Mouse (Mus musculus) neural tube, embryonic 11.5 days (tissue): ENCODE data around the gene Celf5. TPM values are rescaled to one million over a fixed set of nuclear protein-coding genes. Genes with fewer than 3 reads are reported as not detected.

Source experiments
- ATAC-seq: fragments of 200-750 bp; cut with Nextera tagmentation; 2 replicates; pipeline ENCODE4 v1.8.0; 2017; ENCODE audit warnings: moderate number of reproducible peaks, mild to moderate bottlenecking, moderate TSS enrichment, moderate library complexity; ENCODE audit not compliant: insufficient read depth, low FRiP score, low TSS enrichment
- DNase-seq: peaks from one replicate; pipeline ENCODE4 v3.0.0-alpha.2; 2015; ENCODE audit warnings: low spot score
- H3K27ac ChIP-seq: fragments of 300-500 bp; sonication (generic); 2 replicates; pipeline ENCODE4 v1.5.1; 2014; ENCODE audit warnings: low read depth, mild to moderate bottlenecking, low read length
- H3K27me3 ChIP-seq: fragments of 300-500 bp; sonication (generic); 2 replicates; pipeline ENCODE4 v1.6.1; 2014; ENCODE audit warnings: mild to moderate bottlenecking, low read length, mixed read lengths; ENCODE audit not compliant: control insufficient read depth, insufficient read depth
- H3K36me3 ChIP-seq: fragments of 300-500 bp; sonication (generic); 2 replicates; pipeline ENCODE4 v1.6.1; 2014; ENCODE audit warnings: mild to moderate bottlenecking, low read length, moderate library complexity, mixed read lengths; ENCODE audit not compliant: control insufficient read depth, insufficient read depth
- H3K4me1 ChIP-seq: fragments of 300-500 bp; sonication (generic); 2 replicates; pipeline ENCODE4 v1.6.1; 2014; ENCODE audit warnings: low read length, mixed read lengths; ENCODE audit not compliant: control insufficient read depth, insufficient read depth
- H3K4me2 ChIP-seq: fragments of 300-500 bp; sonication (generic); 2 replicates; pipeline ENCODE4 v1.6.1; 2014; ENCODE audit warnings: low read depth, mild to moderate bottlenecking, moderate library complexity
- H3K4me3 ChIP-seq: fragments of 300-500 bp; sonication (generic); 2 replicates; pipeline ENCODE4 v1.5.1; 2014; ENCODE audit warnings: low read depth, low read length
- H3K9ac ChIP-seq: fragments of 300-500 bp; sonication (generic); 2 replicates; pipeline ENCODE4 v1.6.1; 2014; ENCODE audit warnings: mild to moderate bottlenecking, low read length
- H3K9me3 ChIP-seq: fragments of 300-500 bp; sonication (generic); 2 replicates; pipeline ENCODE4 v1.6.1; 2016; ENCODE audit warnings: low read length; ENCODE audit not compliant: control insufficient read depth
- WGBS: fragments of 180-500 bp; shearing (Covaris S2); extraction: QIAGEN DNeasy Blood & Tissue Kit; methylation state at CpG from one replicate; pipeline ENCODE4 v1.1.7; 2014; 5-methylcytosine and 5-hydroxymethylcytosine counted together
- polyA plus RNA-seq: library from polyadenylated mRNA; unstranded; fragments of >200 nt; fragmentation: Nextera tagmentation; extraction: Ambion mirVana; gene quantifications from 2 replicates; pipeline ENCODE4 v1.2.1, GENCODE M21; 2014

Celf5 gene
- polyA plus RNA-seq, 1 experiment from 2014 or later, result 11.1 TPM

DNA sequence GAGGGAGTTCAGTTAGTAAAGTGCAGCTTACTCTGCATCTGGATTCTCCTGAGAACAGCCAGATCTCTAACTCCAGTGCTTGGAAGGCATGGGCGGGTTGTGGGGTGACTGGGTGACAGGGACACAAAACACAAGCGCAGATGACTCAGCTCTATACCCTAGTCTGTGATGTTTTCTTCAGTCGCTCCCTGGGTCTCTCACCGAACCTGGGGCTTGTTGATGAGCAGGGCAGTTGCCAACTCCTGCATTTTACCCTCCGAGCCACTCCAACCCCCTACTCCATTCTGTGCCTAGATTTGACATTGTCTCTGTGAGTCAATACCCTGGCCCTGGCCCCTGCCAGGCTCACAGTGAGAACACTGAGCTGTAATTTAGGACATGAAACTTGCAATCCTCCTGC, 19.4 kb upstream of the Celf5 start:
- H3K4me1 ChIP-seq, result no peaks in the 10 kb centered on the region
- no peak overlapping the region for H3K4me3 ChIP-seq
- WGBS, result 84% methylated on average over 5 of the region's 5 CpGs
- H3K27ac ChIP-seq, result no peak overlapping the region
- no peak for DNase-seq
- peaks cover 6% of the 10 kb centered on the region; the same call in 1 of the 2 replicates for H3K27me3 ChIP-seq
- H3K4me2 ChIP-seq, result no peak overlapping the region
- no peaks in the 10 kb centered on the region for H3K36me3 ChIP-seq
- no peak overlapping the region for H3K9ac ChIP-seq
- no peak for ATAC-seq
- no peaks in the 10 kb centered on the region for H3K9me3 ChIP-seq

DNA sequence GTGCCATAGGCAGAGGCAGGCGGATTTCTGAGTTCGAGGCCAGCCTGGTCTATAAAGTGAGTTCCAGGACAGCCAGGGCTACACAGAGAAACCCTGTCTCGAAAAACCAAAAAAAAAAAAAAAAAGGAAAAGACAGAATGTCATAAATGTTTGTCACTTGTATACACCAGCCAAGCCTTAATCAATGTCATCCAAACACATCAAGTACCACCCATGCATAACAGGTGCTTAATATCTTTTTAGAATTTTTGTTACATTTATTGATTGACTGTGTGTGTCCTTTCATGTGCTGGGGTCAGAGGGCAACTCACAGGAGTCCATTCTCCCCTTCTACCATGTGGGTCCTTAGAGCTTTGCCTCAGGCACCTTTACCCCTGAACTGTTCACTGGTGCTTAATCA, 17.5 kb upstream of the Celf5 start, which contains the start of gene S1pr4:
S1pr4 (minus strand) TSS at position 101 of the 400 bp plus-strand sequence.
- H3K36me3 ChIP-seq, result no peaks in the 10 kb centered on the region
- ATAC-seq (no peak), DNase-seq (no peak)
- H3K9me3 ChIP-seq, result no peaks in the 10 kb centered on the region
- no peak within 1 kb of the TSS for H3K4me2 ChIP-seq
- H3K27ac ChIP-seq, result no peak within 1 kb of the TSS
- H3K9ac ChIP-seq, result no peak within 1 kb of the TSS
- H3K4me3 ChIP-seq, result no peak within 1 kb of the TSS
- H3K27me3 ChIP-seq, result peaks cover 6% of the 10 kb centered on the region; the same call in 1 of the 2 replicates
- H3K4me1 ChIP-seq, result peaks cover 9% of the 10 kb centered on the region
- WGBS, result 88% methylated on average over 2 of the region's 3 CpGs

- Histone ChIP-seq H3K4me2 (no peak overlapping the region), H3K36me3 (no peaks in the 10 kb centered on the region), H3K4me3 (no peak overlapping the region), H3K9me3 (no peaks in the 10 kb centered on the region), H3K27me3 (peaks cover 6% of the 10 kb centered on the region; the same call in 1 of the 2 replicates), H3K4me1 (peaks cover 15% of the 10 kb centered on the region), H3K27ac (no peak overlapping the region), H3K9ac (no peak overlapping the region)
- ATAC-seq, result no peak
- 76% methylated on average over 23 of the region's 23 CpGs for WGBS
- no peak for DNase-seq
These were observed 16.9 kb upstream of the Celf5 start for GRCm38 (mm10) chr10:81499250-81499901.

DNA sequence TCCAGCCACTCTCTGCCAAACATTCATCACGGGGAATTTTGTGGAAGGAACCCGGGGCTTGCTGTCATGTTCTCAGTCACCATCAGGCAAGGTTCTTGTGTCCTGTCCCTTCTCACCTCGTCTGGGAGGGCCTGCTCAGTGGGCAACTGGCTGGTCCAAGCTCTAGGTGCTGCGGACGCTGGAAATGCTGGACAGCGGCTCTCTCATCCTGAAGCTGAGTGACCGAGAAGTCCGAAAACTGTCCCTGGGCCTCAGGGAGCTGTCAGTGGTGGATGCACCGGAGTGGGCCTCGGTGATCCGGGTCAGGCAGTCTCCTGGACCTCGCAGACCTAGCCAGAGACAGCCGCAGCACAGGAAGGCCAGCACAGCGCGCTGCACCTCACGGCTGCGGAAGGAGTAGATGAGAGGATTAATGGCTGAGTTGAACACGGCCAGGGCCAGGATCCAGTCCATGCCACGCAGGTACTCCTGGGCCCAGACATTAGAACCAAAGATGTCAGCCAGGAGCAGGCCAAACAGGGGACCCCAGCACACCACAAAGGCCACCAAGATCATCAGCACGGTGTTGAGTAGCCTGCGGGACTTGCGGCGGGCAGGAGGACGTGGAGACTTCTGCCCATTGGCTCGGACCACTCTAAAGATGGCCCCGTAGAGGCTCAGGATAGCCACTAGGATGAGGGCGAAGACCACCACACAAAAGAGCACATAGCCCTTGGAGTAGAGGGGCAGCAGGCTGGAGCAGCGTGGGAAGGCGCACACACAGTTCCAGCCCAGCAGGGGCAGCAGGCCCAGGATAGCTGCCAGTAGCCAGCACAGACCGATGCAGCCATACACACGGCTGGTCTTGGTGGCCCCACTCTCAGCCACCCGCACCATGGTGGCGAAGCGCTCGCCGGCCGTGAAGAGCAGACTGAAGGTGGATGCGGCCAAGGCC, 16.1 kb upstream of the Celf5 start:
- H3K9ac ChIP-seq, result no peak overlapping the region; the same call in 1 of the 2 replicates
- DNase-seq (no peak), ATAC-seq (no peak)
- no peak overlapping the region for H3K4me3 ChIP-seq
- no peak overlapping the region for H3K4me2 ChIP-seq
- H3K9me3 ChIP-seq, result no peaks in the 10 kb centered on the region
- no peaks in the 10 kb centered on the region for H3K36me3 ChIP-seq
- H3K27me3 ChIP-seq, result peaks cover 6% of the 10 kb centered on the region; the same call in 1 of the 2 replicates
- WGBS, result 85% methylated on average over 38 of the region's 38 CpGs
- no peak overlapping the region for H3K27ac ChIP-seq
- peaks cover 15% of the 10 kb centered on the region for H3K4me1 ChIP-seq

DNA sequence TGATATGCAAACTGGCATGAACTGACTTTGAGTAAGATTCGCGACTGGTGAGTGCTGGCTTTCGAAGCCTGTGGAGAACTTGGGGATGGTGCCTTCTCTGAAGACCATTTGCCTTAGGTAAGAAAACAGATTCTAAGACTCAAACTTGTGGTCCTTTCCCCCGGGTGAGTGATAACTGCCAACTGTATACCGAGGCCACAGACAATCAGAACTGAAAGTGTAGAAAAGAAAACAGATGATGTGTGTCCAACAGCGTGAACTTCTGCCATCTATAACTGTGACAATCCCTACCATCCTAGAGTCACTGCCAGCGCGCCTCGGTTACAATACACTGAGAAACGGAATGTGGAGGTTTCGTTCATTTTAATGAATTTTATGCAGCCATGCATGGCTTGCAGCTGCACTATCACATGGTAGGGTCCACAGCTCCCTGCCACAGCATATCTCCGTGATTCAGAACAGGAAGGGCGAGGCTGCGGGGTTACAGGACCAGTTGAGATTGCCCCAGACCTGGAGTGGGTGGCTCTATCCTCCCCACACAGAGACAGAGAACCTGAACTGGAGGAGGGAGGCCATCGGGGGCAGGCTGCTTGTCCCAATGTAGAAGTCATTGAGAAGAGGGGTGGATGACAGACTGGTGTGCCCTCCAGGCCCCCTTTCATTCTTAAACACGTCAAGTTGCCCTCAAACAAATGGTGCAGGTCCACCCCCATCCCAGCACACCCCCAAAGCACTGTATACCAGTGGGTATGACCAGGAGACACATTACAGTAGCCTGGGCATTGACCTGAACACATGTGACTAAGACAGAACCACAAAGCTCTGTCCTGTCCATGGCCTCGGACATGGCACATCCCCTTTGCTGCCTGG, 15.1 kb upstream of the Celf5 start:
- no peak overlapping the region for H3K9ac ChIP-seq
- ATAC-seq (no peak), DNase-seq (no peak)
- no peak overlapping the region for H3K27ac ChIP-seq
- H3K36me3 ChIP-seq, result peaks cover 2% of the 10 kb centered on the region; the same call in 1 of the 2 replicates
- peaks cover 15% of the 10 kb centered on the region for H3K4me1 ChIP-seq
- no peak overlapping the region for H3K4me3 ChIP-seq
- WGBS, result 87% methylated on average over 17 of the region's 17 CpGs
- H3K27me3 ChIP-seq, result no peaks in the 10 kb centered on the region
- H3K9me3 ChIP-seq, result no peaks in the 10 kb centered on the region
- no peak overlapping the region for H3K4me2 ChIP-seq

DNA sequence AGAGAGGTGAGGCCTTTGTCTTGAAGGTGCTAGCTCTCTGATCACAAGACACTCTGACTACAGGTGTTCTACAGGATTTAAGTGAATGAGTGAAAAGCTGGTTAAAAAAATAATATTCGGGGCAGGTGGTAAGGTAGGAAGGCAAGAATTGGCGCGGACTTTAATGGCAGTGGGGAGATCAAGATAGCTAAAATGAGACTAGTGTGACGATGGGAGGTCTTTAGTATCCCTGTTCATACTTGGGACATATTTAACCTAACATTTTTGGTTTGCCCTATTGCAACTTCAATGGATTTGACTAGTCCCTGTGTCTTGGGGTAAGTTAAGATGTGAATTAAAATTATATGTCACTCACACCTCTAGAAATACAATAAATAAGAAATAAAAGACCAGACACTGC, 14.5 kb upstream of the Celf5 start:
- H3K27me3 ChIP-seq, result no peaks in the 10 kb centered on the region
- peaks cover 5% of the 10 kb centered on the region for H3K36me3 ChIP-seq
- peak overlapping the region; percentile 38 for H3K4me2 ChIP-seq
- no peak overlapping the region for H3K27ac ChIP-seq
- H3K4me3 ChIP-seq, result peak overlapping the region; percentile 84
- no peak for DNase-seq
- H3K9ac ChIP-seq, result peak overlapping the region; percentile 43
- ATAC-seq, result no peak
- H3K9me3 ChIP-seq, result no peaks in the 10 kb centered on the region
- peaks cover 15% of the 10 kb centered on the region for H3K4me1 ChIP-seq
- WGBS, result 46% methylated on average over 4 of the region's 4 CpGs

DNA sequence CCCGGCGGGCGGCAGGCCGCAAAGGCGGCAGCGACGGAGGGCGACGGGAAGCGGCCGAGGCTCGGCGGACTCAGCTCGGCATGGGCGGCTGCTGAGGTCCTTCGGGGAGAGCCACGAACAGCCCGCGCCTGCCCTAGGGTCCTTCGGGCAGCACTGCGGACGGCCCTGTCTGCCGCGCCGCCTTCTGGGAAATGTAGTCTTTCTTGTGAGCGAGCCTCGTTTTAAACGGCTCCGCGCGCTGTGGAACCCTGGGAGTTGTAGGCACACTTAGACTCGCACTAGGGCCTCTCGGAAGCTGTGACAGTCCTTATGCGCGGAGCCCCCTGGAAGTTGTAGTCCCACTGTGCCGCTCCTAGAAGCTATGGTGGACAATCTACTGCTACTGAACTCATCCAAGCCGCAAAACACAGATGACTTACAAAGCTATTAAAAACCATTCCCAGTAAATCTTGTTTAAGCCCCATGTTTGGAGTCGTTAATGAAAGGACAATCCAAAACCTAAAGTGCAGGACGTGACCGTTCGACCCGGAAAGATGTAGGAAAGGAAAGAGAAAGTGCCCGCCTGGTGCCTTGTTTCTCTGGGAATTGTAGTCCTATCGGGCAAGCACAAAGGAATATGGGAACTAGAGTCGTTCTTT, 13.9 kb upstream of the Celf5 start, which contains the start of gene Ncln:
Ncln (minus strand) TSS at position 129 of the 638 bp plus-strand sequence.
- DNase-seq (peak; percentile 97), ATAC-seq (peak; percentile 93)
- Histone ChIP-seq H3K4me1 (peaks cover 15% of the 10 kb centered on the region), H3K27ac (peak within 1 kb of the TSS; percentile 50), H3K27me3 (no peaks in the 10 kb centered on the region), H3K9ac (peak within 1 kb of the TSS; percentile 82), H3K4me3 (peak within 1 kb of the TSS; percentile 84), H3K36me3 (peaks cover 11% of the 10 kb centered on the region), H3K9me3 (no peaks in the 10 kb centered on the region), H3K4me2 (peak within 1 kb of the TSS; percentile 98)
- under 1% methylated on average over 45 of the region's 45 CpGs for WGBS
